Mouse (Mus musculus) midbrain, postnatal 0 days (tissue): ENCODE measurements around the gene Lbp. TPM values are rescaled to one million over a fixed set of nuclear protein-coding genes. Genes with fewer than 3 reads are reported as not detected.
A peak's percentile ranks its signal among the peaks of the same experiment; 100 is the strongest.

Experiments used
- ATAC-seq: fragments of 200-750 bp; cut with Nextera tagmentation; 2 replicates; pipeline ENCODE4 v1.8.0; 2017; ENCODE audit warnings: moderate number of reproducible peaks, mild to moderate bottlenecking, moderate TSS enrichment, moderate library complexity; ENCODE audit not compliant: low FRiP score
- DNase-seq: peaks from one replicate; pipeline ENCODE4 v3.0.0-alpha.2; 2015; ENCODE audit warnings: low spot score
- H3K27ac ChIP-seq: fragments of 300-500 bp; sonication (generic); 2 replicates; pipeline ENCODE4 v1.5.1; 2014; ENCODE audit warnings: low read depth, mild to moderate bottlenecking, low read length, mixed read lengths
- H3K27me3 ChIP-seq: fragments of 300-500 bp; sonication (generic); 2 replicates; pipeline ENCODE4 v1.6.1; 2014; ENCODE audit warnings: low read length, control low read depth, mixed read lengths; ENCODE audit not compliant: insufficient read depth
- H3K36me3 ChIP-seq: fragments of 300-500 bp; sonication (generic); 2 replicates; pipeline ENCODE4 v1.6.1; 2014; ENCODE audit warnings: low read length, control low read depth, mixed read lengths; ENCODE audit not compliant: insufficient read depth
- H3K4me1 ChIP-seq: fragments of 300-500 bp; sonication (generic); 2 replicates; pipeline ENCODE4 v1.6.1; 2014; ENCODE audit warnings: mild to moderate bottlenecking, control low read depth, antibody characterized with exemption, low read length, mixed read lengths; ENCODE audit not compliant: insufficient read depth
- H3K4me2 ChIP-seq: fragments of 300-500 bp; sonication (generic); 2 replicates; pipeline ENCODE4 v1.6.1; 2014; ENCODE audit warnings: low read depth, mild to moderate bottlenecking, low read length, mixed read lengths; ENCODE audit not compliant: poor library complexity, severe bottlenecking
- H3K4me3 ChIP-seq: fragments of 300-500 bp; sonication (generic); 2 replicates; pipeline ENCODE4 v1.5.1; 2014; ENCODE audit warnings: low read depth, mild to moderate bottlenecking, low read length, moderate library complexity
- H3K9ac ChIP-seq: fragments of 300-500 bp; sonication (generic); replicated peaks from 2 replicates; pipeline ENCODE4 v1.6.1; 2014; ENCODE audit warnings: mild to moderate bottlenecking, low read length, moderate library complexity, mixed read lengths; ENCODE audit not compliant: poor library complexity, severe bottlenecking
- H3K9me3 ChIP-seq: fragments of 300-500 bp; sonication (generic); 2 replicates; pipeline ENCODE4 v1.6.1; 2016; ENCODE audit warnings: low read length, control low read depth
- CTCF ChIP-seq: IDR thresholded peaks from 2 replicates; pipeline ENCODE4 v1.5.1; 2016; ENCODE audit warnings: antibody characterized with exemption, mild to moderate bottlenecking
- WGBS: fragments of 180-500 bp; shearing (Covaris S2); extraction: QIAGEN DNeasy Blood & Tissue Kit; methylation state at CpG from one replicate; pipeline ENCODE4 v1.1.7; 2014; 5-methylcytosine and 5-hydroxymethylcytosine counted together
- polyA plus RNA-seq: library from polyadenylated mRNA; unstranded; fragments of >200 nt; fragmentation: Nextera tagmentation; extraction: Ambion mirVana; gene quantifications from 2 replicates; pipeline ENCODE4 v1.2.1, GENCODE M21; 2015
- total RNA-seq: library from RNA; depleted of rRNA; stranded (reverse); fragments of >200 nt; gene quantifications from 2 replicates; pipeline ENCODE4 v1.2.3, GENCODE M21; 2014; rRNA removed

Lbp gene
- total and polyA plus RNA-seq, 2 experiments from 2014 or later = 5.6 to 17.8 TPM

DNA sequence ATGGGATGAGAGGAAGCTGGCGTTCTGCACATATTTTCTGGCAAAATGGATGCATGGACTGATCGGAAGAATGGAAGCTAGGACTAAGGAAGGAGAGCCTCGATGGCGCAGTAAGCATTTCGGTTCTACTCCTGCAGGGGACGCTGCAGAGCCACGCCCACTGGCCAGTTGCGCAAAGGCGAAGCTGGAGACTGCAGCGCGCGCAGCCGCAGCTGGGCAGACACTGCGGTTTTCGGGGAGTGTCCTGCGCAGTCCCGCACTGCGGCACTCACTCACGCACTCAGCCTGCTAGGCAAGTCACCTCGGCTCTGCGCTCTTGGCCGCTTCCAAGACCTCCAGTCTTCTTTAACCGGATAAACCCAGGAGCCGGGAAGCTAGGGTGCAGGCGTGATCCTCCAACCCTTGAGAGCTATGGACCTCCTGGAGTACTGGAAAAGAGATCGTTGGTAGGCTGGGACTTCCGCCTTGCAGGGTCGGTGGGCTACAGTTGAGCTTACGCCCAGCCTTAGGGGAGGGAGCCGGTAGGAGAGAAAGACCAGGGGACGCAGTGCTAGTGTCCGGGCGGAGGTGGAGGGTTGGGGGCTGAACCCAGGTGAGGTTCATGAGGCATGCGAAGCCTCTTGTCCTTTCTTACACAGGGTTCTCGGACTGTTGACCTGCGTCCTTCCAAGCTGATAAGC, 69.3 kb downstream of the Lbp start, which contains the start of gene Snhg11:
Gene Snhg11, plus strand, starts transcription at position 196 of the 680 bp plus-strand sequence.
- H3K9me3 ChIP-seq = no peaks in the 10 kb centered on the region
- ATAC-seq (peak; percentile 90), DNase-seq (peak; percentile 92)
- peak; percentile 93 for TF ChIP-seq CTCF
- H3K4me2 ChIP-seq = peak within 1 kb of the TSS; percentile 59
- peak within 1 kb of the TSS; percentile 95 for H3K27ac ChIP-seq
- H3K27me3 ChIP-seq = no peaks in the 10 kb centered on the region
- peak within 1 kb of the TSS; percentile 66 for H3K4me3 ChIP-seq
- H3K36me3 ChIP-seq = peaks cover 3% of the 10 kb centered on the region; the same call in 1 of the 2 replicates
- peak within 1 kb of the TSS; percentile 96 for H3K9ac ChIP-seq
- 2% methylated on average over 36 of the region's 36 CpGs for WGBS
- peaks cover 5% of the 10 kb centered on the region; the same call in 1 of the 2 replicates for H3K4me1 ChIP-seq

DNA sequence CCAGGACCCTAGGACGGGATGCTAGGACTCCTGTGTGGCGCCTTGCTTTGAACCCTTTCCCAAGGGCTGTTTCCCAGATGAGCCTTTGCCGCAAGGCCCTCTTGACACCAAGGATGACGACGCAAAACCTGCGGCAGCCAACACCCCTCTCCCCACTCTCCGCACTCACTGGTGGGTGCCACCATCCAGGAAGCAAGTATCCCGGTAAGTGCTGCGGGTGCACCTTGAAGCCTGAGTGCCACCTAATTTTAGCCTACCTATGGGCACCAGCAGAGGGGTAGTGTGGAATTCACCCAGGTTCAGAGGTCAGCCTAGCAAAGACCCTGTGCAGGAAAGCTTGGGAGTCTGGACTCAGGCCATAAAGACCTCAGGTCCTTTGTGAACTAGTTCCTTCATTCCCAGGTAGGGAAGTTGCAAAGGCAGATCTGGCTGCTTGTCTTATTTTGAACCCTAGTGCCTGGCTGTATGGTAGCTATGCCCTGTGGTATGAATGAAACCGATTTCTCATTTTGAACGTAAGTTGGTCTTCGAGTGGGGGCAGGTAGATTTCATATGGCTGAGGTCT, 69.9 kb downstream of the Lbp start:
- H3K9ac ChIP-seq = peak overlapping the region; percentile 96
- H3K4me2 ChIP-seq = peak overlapping the region; percentile 59
- peaks cover 5% of the 10 kb centered on the region; the same call in 1 of the 2 replicates for H3K4me1 ChIP-seq
- H3K9me3 ChIP-seq = no peaks in the 10 kb centered on the region
- peaks cover 3% of the 10 kb centered on the region; the same call in 1 of the 2 replicates for H3K36me3 ChIP-seq
- no peaks in the 10 kb centered on the region for H3K27me3 ChIP-seq
- ATAC-seq = peak; percentile 22; the same call in 1 of the 2 replicates
- TF ChIP-seq CTCF = 0 out of 2 replicates have a peak, but pooled peaks have one; percentile 1
- peak overlapping the region; percentile 66 for H3K4me3 ChIP-seq
- 18% methylated on average over 12 of the region's 12 CpGs for WGBS
- DNase-seq = no peak
- peak overlapping the region; percentile 95 for H3K27ac ChIP-seq

DNA sequence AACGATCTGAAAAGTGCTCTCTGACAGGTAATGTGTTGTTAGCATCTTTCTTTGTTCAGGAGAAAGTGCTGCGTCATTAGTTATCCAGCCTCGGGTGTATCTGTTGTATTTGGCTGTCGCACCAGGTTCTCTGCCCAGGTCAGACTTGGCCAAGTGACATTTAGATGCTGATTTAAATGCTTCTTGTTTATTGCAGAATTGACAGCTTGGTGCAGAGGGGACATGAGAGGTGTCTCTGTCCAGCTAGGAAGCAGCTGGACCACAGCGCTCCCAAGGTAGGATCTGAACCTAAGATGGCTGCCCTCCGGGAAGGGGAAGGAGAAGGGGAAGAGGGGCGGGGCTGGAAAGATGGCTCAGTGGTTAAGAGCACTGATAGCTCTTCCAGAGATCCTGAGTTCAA, 70.5 kb downstream of the Lbp start:
- WGBS = 57% methylated on average over 7 of the region's 7 CpGs
- H3K9ac ChIP-seq = peak overlapping the region; percentile 96

DNA sequence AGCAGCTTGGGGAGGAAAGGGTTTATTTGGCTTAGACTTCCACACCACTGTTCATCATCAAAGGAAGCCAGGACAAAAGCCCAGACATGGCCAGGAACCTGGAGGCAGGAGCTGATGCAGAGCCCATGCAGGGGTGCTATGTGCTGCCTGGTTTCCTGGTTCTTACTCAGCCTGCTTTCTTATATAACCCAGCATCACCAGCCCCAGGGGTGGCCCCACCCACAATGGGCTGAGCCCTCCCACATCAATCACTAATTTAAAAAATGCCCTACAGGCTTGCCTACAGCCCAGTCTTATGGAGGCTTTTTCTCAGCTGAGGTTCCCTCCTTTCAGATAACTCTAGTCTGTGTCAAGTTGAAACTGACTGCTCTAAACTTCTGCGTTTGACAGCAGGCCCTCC, 71.5 kb downstream of the Lbp start:
- no peaks in the 10 kb centered on the region for H3K27me3 ChIP-seq
- peak overlapping the region; percentile 59 for H3K4me2 ChIP-seq
- WGBS = 88% methylated on average over 1 of the region's 1 CpGs
- TF ChIP-seq CTCF = no peak
- H3K4me3 ChIP-seq = peak overlapping the region; percentile 66
- peaks cover 5% of the 10 kb centered on the region; the same call in 1 of the 2 replicates for H3K4me1 ChIP-seq
- 0 out of 2 replicates have a peak overlapping the region, but pooled peaks have one; percentile 13 for H3K9ac ChIP-seq
- ATAC-seq = no peak
- H3K9me3 ChIP-seq = no peaks in the 10 kb centered on the region
- no peak for DNase-seq
- peaks cover 6% of the 10 kb centered on the region; the same call in 1 of the 2 replicates for H3K36me3 ChIP-seq
- no peak overlapping the region for H3K27ac ChIP-seq

More for the DNA sequence above, 70.5 kb downstream of the Lbp start:
- H3K4me1 ChIP-seq = peaks cover 5% of the 10 kb centered on the region; the same call in 1 of the 2 replicates
- DNase-seq (peak; percentile 42), ATAC-seq (no peak)
- no peaks in the 10 kb centered on the region for H3K9me3 ChIP-seq
- peak overlapping the region; percentile 95 for H3K27ac ChIP-seq
- peak overlapping the region; percentile 59 for H3K4me2 ChIP-seq
- no peaks in the 10 kb centered on the region for H3K27me3 ChIP-seq
- H3K4me3 ChIP-seq = peak overlapping the region; percentile 66
- H3K36me3 ChIP-seq = peaks cover 3% of the 10 kb centered on the region; the same call in 1 of the 2 replicates
- no peak for TF ChIP-seq CTCF

DNA sequence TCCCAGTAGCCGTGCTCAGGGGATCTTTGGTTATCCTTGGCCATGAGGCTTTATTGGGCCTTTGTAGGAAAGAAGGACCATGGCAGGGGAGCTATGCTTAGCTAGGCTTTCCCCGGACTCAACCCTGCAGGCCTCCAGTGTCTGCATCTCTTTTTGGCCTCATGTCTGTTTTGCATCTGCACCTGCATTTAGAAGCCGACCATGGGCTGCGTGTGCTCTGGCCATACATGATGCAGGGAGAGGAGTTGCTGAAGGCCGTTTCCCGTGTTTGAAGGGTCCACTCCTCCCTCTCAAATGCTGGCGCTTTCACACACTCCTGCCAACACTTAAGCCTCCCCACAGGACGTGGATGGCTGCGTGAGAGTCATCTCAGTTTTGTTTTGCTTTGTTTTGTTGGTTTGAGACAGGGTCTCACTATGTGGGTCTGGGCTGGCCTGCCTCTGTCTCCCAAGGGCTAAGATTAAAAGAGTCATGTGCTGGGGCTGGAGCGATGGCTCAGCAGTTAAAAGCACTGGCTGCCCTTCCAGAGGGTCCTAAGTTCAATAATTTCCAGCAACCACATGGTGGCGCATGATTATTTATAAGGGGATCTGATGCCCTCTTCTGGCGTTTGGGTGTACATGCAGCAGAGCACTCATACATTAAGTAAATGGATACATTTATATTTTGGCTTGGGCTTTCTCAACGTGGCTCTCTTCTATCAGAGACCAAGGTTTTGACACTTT, 73.2 kb downstream of the Lbp start:
- TF ChIP-seq CTCF = peak; percentile 97
- 0 out of 2 replicates have a peak overlapping the region, but pooled peaks have one; percentile 1 for H3K4me3 ChIP-seq
- H3K4me1 ChIP-seq = peaks cover 5% of the 10 kb centered on the region; the same call in 1 of the 2 replicates

More for the DNA sequence above, 73.2 kb downstream of the Lbp start:
- no peaks in the 10 kb centered on the region for H3K9me3 ChIP-seq
- no peaks in the 10 kb centered on the region for H3K27me3 ChIP-seq
- ATAC-seq = no peak
- no peak overlapping the region for H3K9ac ChIP-seq
- H3K4me2 ChIP-seq = peak overlapping the region; percentile 22; the same call in 1 of the 2 replicates
- H3K36me3 ChIP-seq = peaks cover 9% of the 10 kb centered on the region
- H3K27ac ChIP-seq = 0 out of 2 replicates have a peak overlapping the region, but pooled peaks have one; percentile 14
- WGBS = 38% methylated on average over 13 of the region's 13 CpGs
- peak; percentile 95 for DNase-seq

Other genes starting within 250 kb of the Lbp start
- gene Tgm2, start 160.1 kb upstream of the Lbp start, total RNA-seq = 13.3 and 16.0 TPM in 2 replicates
- gene Tgm2, start 160.1 kb upstream of the Lbp start, polyA plus RNA-seq = 6.8 and 8.6 TPM in 2 replicates
- gene D630003M21Rik, start 77.3 kb upstream of the Lbp start, total RNA-seq = 4.6 and 5.5 TPM in 2 replicates
- gene D630003M21Rik, start 77.3 kb upstream of the Lbp start, polyA plus RNA-seq = 1.1 and 1.5 TPM in 2 replicates
- 0.22 TPM in 1 of 2 replicates, not detected in the other for gene Bpi, start 48.4 kb upstream of the Lbp start, total RNA-seq
- gene Bpi, start 48.4 kb upstream of the Lbp start, polyA plus RNA-seq = not detected in 2 replicates
- gene Snhg11, start 69.1 kb downstream of the Lbp start, total RNA-seq = 169 and 264 TPM in 2 replicates
- 514 and 635 TPM in 2 replicates for gene Snhg11, start 69.1 kb downstream of the Lbp start, polyA plus RNA-seq
- gene Ralgapb, start 103.4 kb downstream of the Lbp start, total RNA-seq = 59.0 and 71.7 TPM in 2 replicates
- gene Ralgapb, start 103.4 kb downstream of the Lbp start, polyA plus RNA-seq = 16.0 and 17.7 TPM in 2 replicates
- not detected in 2 replicates for gene Adig, start 196.1 kb downstream of the Lbp start, total RNA-seq
- gene Adig, start 196.1 kb downstream of the Lbp start, polyA plus RNA-seq = not detected in 2 replicates
- gene Arhgap40, start 206.3 kb downstream of the Lbp start, total RNA-seq = 0.55 and 0.90 TPM in 2 replicates
- gene Arhgap40, start 206.3 kb downstream of the Lbp start, polyA plus RNA-seq = 0.65 and 1.4 TPM in 2 replicates